Mouse (Mus musculus) gastrocnemius, adult 2 months (tissue): ENCODE results near the gene Slc25a10. TPM values are rescaled to one million over a fixed set of nuclear protein-coding genes. Genes with fewer than 3 reads are reported as not detected.

Experiments used
- DNase-seq: peaks from one replicate; pipeline ENCODE4 v3.0.0; 2022
- H3K27ac ChIP-seq: fragments of 200-600 bp; 2 replicates; pipeline ENCODE4 v1.8.1; 2022; ENCODE audit warnings: mild to moderate bottlenecking
- H3K4me3 ChIP-seq: fragments of 200-600 bp; 2 replicates; pipeline ENCODE4 v1.8.1; 2022; ENCODE audit warnings: mild to moderate bottlenecking, moderate library complexity
- CTCF ChIP-seq: fragments of 200-600 bp; IDR thresholded peaks from 2 replicates; pipeline ENCODE4 v1.8.1; 2022; ENCODE audit warnings: antibody characterized with exemption, mild to moderate bottlenecking, moderate library complexity
- intact Hi-C: fragments of 180-260 bp; cut with DNase I; formaldehyde crosslinking; loops from one replicate; pipeline ENCODE4 v1.15.1; 2025
- total RNA-seq, 2 experiments: library from RNA; stranded (reverse); gene quantifications; 2 replicates each; pipeline ENCODE4 v1.2.3; 2021

Gene Slc25a10
- total RNA-seq, 2 experiments from 2014 or later, result 2.8 to 4.1 TPM

GRCm38 (mm10) chr11:120490291-120491046 lies 1.2 kb upstream of the Slc25a10 start:
- intact Hi-C loops, result loop anchor here (5.0 to 10.0 kb wide), 2 partner anchors 222 to 294 kb away; partner anchors contain the start of genes Cenpx, Gps1, Lrrc45 and Rfng
- no peak for DNase-seq
- Histone ChIP-seq H3K4me3 (no peak overlapping the region), H3K27ac (peak overlapping the region; percentile 86)
- no peak for TF ChIP-seq CTCF

DNA sequence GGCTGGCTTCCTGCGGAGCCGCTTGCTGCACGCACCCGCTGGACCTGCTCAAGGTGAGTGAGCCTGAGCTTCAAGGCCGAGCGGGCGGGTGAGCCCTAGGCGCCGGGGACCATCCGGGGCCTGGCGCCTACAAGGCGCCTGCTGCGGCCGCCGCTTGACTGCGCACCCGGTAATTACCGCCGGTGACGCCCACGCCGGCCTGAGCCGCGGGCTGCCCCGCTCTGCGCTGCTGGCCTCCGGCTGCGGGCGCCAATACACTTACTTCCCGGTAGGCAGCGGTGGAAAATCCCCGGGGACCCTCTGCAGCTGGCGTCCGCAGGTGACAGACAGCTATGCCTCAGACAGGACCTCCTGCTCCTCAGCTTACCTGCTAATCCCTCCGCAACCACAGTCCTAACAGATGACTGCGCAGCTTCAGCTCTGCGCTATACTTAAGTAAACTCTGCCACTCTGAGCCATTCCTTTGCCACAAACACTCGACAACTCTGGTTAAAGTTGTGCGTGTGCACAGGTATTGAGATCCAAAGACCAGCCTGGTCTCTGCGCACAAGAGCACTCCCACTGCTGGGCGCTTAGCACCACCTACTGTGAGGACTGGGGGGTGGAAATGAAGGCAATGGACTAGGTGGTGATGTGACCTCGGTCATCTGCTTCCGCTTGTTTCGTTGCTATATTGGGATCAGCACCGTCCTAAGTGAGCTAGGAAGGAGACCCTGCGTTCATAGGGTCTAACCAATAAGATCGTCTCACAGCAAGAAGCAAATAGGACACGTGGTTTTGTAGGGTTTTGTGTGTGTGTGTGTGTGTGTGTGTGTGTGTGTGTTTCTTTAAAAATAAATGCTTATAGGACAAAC lies 611 bp downstream of the Slc25a10 start:
- Histone ChIP-seq H3K4me3 (peak overlapping the region; percentile 92), H3K27ac (peak overlapping the region; percentile 86)
- TF ChIP-seq CTCF, result peak; percentile 21; the same call in 1 of the 2 replicates
- DNase-seq, result peak; percentile 50
- intact Hi-C loops, result loop anchor here (5.0 to 10.0 kb wide), 2 partner anchors 220 to 293 kb away; partner anchors contain the start of genes Cenpx, Gps1, Lrrc45 and Rfng

DNA sequence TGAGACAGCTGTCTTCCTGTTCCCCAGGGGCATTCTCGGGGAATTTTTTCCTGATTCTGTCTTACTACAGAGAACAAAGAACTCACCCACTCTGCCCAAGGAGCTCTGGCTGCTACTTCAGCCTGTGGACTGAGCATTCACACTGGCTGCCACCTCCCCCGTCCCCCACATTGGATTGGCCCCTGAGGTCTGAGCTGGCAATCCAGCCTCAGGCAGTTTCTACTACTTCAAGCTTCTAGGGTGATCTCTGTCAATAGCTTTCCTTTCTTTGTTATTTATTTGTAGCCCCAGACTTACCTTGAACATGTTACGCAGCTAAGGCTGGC lies 1.2 kb downstream of the Slc25a10 start:
- no peak overlapping the region for H3K27ac ChIP-seq
- DNase-seq, result no peak
- no peak for TF ChIP-seq CTCF
- intact Hi-C loops, result loop anchor here (5.0 to 10.0 kb wide), 2 partner anchors 219 to 292 kb away; partner anchors contain the start of genes Cenpx, Gps1, Lrrc45 and Rfng
- peak overlapping the region; percentile 92 for H3K4me3 ChIP-seq

DNA sequence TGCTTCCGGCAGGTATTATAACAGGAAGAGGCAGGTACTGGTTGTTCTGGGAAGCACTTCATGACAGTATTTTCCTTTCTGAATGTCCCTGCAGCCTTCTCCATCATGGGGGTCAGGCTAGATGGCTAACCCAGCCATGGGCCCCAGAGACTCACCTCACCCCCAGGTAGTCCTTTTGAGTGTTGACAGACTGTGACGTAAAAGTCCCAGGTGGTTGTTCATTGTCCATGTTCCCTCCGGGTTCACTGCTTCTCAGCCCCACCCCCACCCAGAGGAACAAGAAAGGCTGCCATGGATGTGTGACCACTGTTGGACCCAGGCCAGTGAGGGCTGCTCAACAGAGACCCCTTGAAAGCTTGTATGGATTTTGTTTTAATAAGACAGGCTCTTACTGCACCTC lies 1.7 kb downstream of the Slc25a10 start:
- intact Hi-C loops, result loop anchor here (5.0 to 10.0 kb wide), 2 partner anchors 219 to 291 kb away; partner anchors contain the start of genes Cenpx, Gps1, Lrrc45 and Rfng
- no peak for TF ChIP-seq CTCF
- DNase-seq, result no peak
- Histone ChIP-seq H3K27ac (no peak overlapping the region), H3K4me3 (peak overlapping the region; percentile 92; the same call in 1 of the 2 replicates)

DNA sequence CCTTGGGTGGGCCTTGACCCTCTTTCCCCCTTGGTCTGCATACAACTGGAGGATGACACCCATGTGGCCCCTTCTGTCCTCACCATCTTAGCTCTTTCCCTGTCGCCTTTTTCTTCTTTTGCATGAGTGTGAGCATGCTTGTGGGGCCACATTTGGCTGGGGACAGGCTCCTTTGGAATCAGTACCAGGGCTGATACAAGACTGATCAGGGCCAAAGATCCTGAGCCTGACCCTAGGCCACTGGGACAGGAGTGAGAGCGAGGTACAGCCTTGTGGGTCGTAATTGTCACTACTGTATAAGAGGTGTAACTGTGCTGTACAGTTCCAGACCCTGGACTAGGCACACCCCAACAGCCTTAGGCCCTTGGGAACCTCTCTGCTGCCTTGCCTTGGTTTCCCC lies 2.3 kb downstream of the Slc25a10 start:
- intact Hi-C loops, result loop anchor here (5.0 to 10.0 kb wide), 2 partner anchors 218 to 291 kb away; partner anchors contain the start of genes Cenpx, Gps1, Lrrc45 and Rfng
- no peak for TF ChIP-seq CTCF
- no peak for DNase-seq
- H3K4me3 ChIP-seq, result no peak overlapping the region
- H3K27ac ChIP-seq, result no peak overlapping the region

DNA sequence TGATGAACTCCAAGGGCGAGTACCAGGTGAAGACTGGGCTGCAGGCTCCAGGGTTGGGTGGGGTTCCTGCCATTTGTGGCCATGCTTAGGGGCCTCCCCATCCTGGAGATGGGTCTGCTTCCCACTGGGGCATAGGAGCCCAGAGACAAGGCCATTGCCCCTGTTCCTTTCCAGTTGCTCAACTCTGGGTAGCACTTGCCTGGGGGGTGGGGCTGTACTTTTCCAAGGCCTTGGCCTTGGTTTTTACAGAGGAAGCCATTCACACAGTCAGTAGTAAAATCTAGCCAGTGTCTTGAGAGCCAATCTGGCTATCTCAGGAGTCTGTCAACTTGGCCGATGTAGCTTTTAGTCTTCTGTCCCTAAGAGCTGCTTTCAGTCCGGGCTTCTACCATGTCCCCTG lies 5.8 kb downstream of the Slc25a10 start:
- H3K27ac ChIP-seq, result peak overlapping the region; percentile 28; the same call in 1 of the 2 replicates
- H3K4me3 ChIP-seq, result no peak overlapping the region
- no peak for TF ChIP-seq CTCF
- DNase-seq, result no peak
- intact Hi-C loops, result loop anchor here (10.0 kb wide), 1 partner anchor 287 kb away; the partner anchor contains the start of genes Gps1 and Rfng

DNA sequence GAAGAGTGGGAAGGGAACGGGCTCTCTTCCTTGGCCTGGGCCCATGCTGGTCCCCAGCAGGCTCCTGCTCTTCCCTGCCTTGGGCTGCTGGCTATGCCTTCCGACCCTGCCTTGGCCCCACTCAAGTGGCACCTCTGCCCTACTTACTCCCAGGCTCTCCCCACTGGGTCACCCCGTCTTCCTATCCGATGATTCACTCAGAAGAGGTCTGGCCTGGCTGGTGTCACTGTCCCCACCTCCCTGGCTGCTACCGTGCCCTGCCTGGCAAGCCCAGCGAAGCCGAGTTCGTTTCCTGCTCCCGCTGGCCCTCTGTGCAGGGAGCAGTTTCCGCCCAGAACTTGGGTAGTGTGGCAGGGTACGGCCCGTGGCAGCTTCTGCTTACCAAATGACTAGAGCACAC lies 6.6 kb downstream of the Slc25a10 start:
- H3K4me3 ChIP-seq, result no peak overlapping the region
- TF ChIP-seq CTCF, result no peak
- DNase-seq, result no peak
- intact Hi-C loops, result loop anchor here (10.0 kb wide), 1 partner anchor 287 kb away; the partner anchor contains the start of genes Gps1 and Rfng
- H3K27ac ChIP-seq, result peak overlapping the region; percentile 28; the same call in 1 of the 2 replicates

DNA sequence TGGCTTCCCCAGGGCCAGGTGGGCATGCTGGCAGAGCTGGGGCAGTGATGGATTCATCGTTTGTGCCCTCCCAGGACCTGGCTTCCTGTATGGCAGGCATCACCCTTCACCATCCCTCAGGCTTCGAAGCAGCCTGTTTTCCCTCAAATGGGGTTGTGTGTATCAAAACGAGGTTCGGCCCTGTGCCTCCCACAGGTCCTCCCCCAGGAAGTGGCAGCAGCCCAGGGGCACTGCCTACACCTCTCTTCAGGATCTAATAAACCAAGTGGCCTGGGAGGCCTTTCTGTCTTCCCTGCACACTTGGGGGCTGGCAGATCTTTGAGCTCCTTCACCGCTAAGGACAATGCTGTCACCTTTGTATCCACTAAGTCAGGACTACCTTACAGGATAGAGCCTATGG lies 7.3 kb downstream of the Slc25a10 start:
- intact Hi-C loops, result loop anchor here (10.0 kb wide), 1 partner anchor 286 kb away; the partner anchor contains the start of genes Gps1 and Rfng
- TF ChIP-seq CTCF, result no peak
- DNase-seq, result no peak

GRCm38 (mm10) chr11:120499894-120500293 lies 8.3 kb downstream of the Slc25a10 start:
- TF ChIP-seq CTCF, result no peak
- intact Hi-C loops, result loop anchor here (10.0 kb wide), 1 partner anchor 285 kb away; the partner anchor contains the start of genes Gps1 and Rfng
- Histone ChIP-seq H3K4me3 (no peak overlapping the region), H3K27ac (no peak overlapping the region)
- no peak for DNase-seq

More for the DNA sequence above, 7.3 kb downstream of the Slc25a10 start:
- Histone ChIP-seq H3K27ac (no peak overlapping the region), H3K4me3 (no peak overlapping the region)

GRCm38 (mm10) chr11:120500357-120500756 lies 8.7 kb downstream of the Slc25a10 start:
- no peak for TF ChIP-seq CTCF
- intact Hi-C loops, result no loop called here
- Histone ChIP-seq H3K4me3 (no peak overlapping the region), H3K27ac (no peak overlapping the region)
- no peak for DNase-seq

DNA sequence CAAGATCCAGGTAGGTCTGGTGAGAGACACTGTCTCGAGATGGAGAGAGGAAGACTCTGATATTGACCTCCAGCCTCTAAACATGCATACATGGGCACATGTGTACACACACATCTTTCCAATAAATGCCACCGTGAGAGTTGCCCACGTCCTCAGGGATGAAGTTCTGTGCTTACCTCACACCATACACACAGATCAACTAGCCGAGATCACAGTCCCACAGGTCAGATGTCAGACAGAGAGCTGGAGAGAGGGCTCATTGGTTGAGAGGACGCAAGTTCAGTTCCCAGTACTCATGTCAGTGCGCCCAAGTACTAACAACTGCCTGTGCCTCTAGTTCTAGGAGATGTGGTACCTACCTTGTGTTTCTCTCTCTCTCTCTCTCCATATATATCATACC lies 9.4 kb downstream of the Slc25a10 start:
- no peak for TF ChIP-seq CTCF
- intact Hi-C loops, result no loop called here
- H3K4me3 ChIP-seq, result no peak overlapping the region
- H3K27ac ChIP-seq, result no peak overlapping the region
- DNase-seq, result no peak

- no peak for TF ChIP-seq CTCF
- no peak for DNase-seq
- intact Hi-C loops, result no loop called here
- no peak overlapping the region for H3K4me3 ChIP-seq
- H3K27ac ChIP-seq, result no peak overlapping the region
Observed at GRCm38 (mm10) chr11:120501701-120502100, 10.1 kb downstream of the Slc25a10 start.
